Mouse (Mus musculus) urinary bladder, postnatal 4 days (tissue): Measurements from ENCODE around the gene Sap30.
"Not testable (repeated sequence)": the region's sequence is repeated elsewhere in the genome, so short reads cannot be mapped to it uniquely, and the experiment has no call there.

Experiments
- DNase-seq, 2 experiments: peaks; one replicate each; pipeline ENCODE4 v3.0.0; 2021 to 2022; ENCODE audit warnings: low spot score in 2 of 2

Sap30 gene

DNA sequence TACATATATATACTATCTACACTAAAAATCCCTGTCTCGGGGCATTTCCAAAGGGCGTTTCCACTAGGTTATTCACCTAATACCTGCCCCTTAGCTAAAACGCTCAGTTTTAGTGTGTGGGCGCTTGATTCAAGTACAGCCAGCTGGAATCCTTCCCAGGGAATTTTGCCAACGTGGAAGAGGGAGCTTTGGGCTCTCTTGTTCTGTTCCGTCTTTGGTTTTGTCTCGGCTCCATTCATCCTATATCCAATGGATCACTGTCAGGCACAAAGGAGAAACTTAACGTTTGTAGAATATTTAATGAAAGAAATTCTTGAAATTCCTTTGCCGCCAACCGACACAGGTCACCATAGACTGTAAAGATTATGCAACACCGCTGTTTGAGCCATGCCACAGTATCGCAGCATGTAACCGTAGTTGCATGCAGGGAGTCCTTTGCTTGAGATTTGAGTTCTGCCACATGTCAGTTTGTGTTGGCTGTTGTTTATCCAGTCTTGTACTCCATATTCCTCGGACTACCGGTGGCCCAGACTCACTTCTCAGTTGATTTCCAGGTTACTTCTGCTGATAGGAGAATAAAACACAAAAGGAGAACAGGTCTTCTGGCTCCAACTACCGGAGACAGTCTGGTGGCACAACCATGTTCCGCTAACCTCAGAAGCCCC lies 11.3 kb upstream of the Sap30 start:
- no peak for DNase-seq

DNA sequence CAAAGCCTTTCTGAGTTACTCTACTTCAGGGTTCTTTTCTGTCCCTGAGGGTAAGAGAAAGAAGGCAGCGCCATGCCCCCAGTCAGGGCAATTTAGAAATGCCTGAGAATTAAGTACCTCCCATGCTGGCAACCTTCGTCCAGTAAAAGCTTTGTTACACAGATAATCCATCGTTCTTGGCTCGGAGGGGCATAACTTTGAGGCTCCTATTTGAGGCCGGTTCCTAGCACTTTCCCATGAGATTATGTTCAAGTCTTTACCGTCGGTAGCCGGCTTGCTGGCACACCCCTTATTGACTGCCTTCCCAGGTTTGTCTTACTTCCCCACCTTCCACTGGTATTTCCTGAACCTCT lies 10.8 kb upstream of the Sap30 start:
- DNase-seq = no peak

DNA sequence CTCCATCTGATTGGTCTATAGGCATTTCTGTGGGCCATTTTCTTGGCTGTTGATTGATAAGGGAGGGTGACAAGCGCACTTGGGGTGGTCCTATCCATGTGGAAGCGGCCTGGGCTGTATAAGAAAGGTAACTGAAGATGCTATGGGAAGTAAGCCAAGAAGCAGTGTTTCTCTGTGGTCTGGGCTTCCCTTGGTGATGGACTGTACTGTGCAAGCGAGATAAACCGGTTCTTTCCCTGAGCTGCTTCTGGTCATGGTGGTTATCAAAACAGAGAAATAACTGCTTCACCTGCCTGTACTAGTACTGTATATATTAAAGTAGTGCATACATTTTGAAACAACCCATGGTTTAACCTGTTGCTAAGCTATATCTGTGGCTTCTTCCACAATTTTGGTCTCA lies 4.2 kb upstream of the Sap30 start:
- DNase-seq = no peak

DNA sequence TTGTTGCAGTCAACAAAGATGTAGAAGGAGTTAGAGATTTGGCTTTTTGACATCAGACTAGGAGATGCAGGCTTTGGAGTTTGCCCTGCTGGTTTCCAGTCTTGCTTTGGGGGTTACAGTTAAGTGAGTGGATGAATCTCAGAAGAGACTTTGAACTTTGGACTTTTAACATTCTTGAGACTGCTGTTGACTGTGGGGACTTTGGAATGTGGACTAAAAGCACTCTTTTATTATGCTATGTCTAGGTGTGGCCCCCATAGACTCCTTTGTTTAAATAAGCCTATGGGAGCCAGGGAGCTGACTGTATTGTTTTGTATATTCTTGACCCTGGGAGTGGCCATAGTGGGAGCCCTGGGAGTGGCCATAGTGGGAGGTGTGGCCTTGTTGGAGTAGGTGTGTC lies 2.2 kb upstream of the Sap30 start:
- no peak for DNase-seq

DNA sequence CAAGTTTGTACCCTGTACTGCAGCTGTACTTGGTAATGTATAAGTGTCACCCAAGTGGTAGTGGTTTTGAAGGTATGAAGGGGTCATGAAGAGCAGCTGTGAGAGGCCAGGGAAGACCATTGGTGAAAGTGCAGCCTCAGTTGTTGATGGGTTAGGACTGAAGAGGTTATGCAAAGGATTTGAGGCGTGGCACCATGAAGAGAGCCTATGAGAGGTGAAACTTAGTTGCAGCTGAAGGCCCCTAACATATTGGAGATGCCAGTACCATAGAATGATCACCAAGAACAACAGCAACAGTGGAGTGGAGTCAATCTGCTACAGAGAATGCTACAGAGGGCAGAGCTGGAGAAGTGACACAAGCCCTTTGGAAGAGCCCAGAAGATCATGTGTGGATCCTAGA lies 1.7 kb upstream of the Sap30 start:
- no peak for DNase-seq

DNA sequence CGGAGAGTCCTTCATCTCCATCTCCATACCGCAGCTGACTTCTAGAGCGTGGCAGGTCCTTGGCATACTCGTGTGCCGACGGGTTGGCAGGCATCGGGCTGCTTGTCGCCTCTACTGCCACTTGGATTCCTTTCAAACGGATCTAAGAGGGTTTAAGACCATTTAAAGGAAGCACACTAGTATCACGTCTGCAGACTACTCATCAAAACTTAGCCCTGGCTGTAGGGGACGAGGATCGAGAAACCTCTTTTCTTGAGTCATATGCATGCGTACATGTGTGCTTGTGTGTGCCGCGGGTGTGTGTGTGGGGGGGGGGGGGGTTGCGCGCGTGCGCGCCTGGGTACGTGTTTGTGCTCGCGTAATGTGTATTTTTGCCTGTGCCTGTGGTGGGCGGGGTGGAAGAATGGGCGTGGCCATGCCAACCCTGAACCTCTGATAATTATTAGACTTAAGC lies 679 bp upstream of the Sap30 start:
- DNase-seq = no peak

DNA sequence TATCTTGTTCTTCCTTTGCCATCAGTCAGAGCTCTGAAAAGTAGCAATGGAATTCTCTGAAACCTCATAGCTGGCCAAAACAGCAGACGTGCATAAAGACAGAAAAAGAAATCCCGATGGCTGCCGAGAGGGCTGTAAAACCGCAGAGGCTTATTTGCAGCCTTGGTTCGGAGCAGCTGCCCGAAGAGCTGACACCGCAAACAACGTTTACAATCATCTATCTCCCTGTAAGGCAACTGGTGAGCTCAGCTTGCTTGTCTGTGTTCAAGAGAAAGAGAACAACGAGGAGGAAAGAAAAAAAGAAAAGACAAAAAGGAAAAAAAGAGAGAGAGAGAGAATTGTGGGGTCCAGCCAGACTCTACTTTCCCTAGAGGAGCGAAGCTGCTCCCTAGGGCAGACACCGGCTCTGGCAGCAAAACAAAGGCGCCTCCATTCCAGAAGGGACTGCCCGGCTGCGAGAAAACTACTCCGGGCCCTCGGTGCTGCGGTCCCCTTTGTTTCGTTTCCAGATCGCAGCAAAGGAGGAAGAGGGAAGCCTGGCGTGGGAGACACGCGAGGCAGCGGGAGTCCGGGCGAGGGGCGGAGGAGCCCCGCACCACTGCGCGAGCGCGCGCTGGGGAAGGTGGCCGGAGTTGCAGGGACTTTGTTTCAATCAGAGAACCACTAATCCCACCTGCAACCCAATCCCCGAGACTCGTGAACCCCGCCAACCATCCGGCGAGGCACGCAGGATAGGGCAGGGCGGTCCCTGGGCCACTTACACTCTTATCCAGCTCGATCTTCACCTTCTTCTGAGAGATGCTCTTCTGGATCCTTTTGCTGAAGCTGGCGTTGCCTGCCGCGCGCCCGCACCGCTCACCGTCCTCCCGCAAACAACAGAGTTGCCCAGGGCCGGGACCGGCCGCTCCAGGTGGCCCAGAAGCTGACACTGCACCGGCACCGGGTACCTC lies 894 bp downstream of the Sap30 start:
- no peak for DNase-seq

DNA sequence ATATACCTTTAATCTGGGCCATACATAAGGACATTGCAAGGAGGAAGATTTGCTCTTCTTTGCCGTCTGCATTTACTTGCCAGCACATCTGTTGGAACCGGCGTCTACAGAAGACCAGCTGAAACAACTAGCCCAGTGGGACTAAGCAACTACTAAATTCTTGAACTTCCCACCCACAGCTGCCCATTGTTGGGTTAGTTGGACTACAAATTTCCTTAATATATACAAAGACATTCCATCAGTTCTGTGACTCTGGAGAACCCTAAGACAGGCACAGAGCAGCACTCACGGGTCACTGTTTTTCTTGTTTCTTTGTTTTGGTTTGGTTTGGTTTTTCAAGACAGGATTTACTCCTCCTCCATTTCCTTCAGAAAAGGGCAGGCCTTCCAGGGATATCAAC lies 7.1 kb downstream of the Sap30 start:
- no peak for DNase-seq

DNA sequence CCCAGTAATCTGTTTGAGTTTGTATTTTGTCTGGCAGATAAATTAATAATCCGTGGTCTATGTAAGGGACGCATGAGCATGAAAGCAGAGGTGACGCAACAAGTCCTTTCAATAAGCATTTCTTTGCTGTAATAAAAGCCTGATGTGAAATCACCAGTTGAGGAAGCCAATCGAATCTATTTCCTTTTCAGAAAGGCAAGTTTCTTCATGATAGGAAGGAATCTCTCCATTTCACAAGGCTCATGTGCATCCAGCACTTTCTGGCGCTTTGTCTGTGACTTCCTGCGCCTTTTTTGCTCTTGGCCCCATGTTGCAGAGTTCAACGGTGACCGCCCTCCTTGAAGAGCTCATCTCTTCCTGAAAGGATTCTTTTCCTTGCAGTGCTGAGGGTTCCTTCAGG lies 8.0 kb downstream of the Sap30 start:
- no peak for DNase-seq

DNA sequence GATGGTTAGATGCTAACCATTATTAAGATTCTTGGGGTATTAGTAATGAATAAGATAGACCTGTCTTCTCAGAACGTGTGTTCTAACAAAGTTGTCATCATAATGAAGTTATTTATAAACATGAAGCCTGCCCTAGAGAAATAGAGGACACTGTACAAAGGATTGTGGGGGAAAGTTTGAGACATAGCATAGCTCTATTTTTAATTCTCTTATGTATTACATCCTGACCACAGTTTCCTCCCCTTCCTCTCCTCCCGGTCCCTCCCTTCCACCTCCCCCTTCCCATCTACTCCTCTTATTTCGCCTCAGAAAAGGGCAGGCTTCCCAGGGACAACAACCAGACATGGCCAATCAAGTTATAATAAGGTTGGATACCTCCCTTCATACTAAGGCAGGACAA lies 9.3 kb downstream of the Sap30 start:
- DNase-seq = no peak

DNA sequence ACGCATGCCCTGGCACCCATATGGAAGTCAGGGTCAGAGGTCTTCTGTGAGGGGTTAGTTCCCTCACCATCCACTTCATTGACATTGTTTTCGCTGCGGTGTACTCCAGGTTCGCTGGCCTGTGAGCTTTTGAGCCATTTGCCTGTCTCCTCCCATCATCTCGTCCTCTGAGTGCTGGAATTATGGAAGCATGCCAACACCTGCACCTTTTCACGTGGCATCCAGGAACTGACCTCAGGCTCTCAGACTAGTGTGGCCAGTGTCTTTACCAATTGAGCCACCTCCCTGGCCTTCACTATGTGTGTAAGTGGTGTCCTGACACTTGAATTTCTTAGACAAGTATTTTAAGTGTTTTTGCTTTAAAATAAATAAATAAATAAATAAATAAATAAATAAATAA lies 13.9 kb downstream of the Sap30 start:
- DNase-seq = no peak

DNA sequence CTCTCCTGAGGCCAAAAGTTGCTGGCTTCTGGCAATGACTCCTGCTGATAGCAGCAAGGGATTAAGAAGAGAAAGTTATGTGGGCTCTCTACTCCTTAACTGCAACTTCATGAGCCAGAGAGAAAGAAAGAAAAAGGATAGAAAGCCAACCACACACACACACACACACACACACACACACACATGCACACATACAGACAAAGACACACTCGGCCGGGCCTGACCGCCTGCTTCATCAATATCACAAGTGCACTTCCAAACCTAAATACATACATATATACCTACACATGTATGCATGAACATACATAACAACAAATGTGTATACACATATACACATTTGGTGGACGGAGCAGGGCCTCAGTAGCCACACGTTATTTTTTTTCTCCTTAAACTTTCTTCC lies 16.8 kb downstream of the Sap30 start:
- DNase-seq = no peak

DNA sequence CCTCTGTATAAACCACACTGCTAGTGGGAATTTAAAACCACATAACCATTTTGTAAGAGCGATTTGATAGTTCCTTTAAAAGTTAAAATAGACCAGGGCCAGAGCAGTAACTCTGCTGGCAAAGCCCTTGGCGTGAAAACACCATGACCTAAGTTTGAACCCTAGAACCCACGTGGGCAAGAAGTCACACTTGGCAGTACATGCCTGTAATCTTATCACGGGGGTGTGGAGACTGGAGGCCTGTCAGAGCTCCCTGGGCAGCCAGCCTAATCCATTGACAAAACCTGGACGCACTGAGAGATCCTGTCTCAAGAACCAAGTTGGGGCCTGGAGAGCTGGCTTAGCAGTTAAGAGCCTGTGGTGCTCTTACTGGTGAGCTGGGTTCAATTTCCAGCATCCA lies 19.0 kb downstream of the Sap30 start:
- peak; percentile 61 to 71 for DNase-seq

DNA sequence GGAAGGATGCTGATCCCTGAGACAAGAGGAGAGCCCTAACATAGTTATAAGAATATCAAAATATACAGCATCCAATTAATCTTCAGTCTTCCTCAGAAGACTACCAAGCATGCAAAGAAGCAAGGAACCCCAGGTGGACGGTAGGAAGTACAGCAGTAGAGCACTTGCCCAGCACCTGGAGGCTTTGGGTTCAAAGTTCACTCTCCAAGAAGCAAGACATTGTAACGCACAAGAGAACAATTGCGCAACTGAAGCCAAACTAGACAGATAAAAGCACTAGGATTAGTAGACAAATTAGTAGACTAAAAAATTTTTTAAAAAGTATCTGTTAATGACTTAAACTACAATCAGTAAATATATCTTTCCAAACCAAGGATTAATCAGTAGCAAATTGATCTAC lies 23.9 kb downstream of the Sap30 start:
- no peak for DNase-seq

DNA sequence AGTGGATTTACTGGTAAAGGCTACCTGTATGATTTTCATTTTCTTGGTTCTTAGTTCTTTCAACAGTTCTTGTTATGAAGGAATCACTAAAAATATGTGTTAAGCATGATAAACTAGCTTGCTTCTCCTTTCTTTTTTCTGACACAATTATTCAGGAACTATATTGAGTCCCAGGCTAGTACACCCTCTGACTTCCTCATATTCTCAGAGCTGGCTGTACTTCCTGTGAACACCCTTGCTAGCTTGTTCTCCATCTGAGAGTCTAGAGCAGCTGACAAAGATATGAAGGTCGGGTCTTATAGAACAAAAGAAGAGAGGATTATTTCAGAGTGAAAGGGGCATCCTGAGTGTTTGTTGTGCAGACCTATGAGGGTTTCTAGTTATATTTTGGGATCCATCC lies 24.8 kb downstream of the Sap30 start:
- no peak for DNase-seq

DNA sequence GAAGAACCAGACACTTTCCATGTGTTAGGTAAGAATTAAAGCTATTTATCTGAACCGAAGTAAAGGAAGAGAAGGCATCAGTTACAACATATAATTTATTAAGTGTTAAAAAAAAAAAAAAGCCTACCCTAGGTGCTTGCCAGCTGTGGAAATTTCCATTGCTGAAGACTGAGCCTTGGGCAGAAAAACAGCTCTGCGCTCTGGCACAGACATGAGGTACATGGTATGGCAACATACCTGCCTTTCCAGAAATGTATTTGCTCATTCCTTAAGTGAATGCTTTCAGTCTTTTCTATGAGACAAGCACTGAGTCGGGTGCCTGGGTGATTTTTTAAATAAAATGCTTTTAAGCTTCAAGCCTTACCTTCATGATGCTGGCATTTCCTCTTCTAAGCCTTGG lies 29.7 kb downstream of the Sap30 start:
- DNase-seq = no peak

DNA sequence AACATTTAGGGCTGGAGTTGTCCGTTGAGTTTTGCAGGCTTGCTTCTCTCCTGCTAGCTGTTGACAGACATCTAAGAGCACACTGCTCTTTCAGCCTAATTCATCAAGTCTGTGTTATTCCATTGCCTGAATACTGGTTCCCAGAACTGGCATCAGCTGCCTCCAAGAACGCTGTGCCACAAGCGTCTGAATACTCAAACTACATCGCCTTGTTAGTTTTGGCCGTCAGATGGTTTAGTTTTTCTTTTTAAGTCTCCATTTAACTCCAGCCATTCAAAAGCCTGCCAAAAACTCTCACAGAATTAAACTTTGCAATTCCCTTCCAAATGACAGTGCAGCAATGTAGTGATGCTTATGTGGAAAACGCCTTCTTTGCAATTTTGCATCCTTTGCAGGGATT lies 30.5 kb downstream of the Sap30 start:
- DNase-seq = no peak

DNA sequence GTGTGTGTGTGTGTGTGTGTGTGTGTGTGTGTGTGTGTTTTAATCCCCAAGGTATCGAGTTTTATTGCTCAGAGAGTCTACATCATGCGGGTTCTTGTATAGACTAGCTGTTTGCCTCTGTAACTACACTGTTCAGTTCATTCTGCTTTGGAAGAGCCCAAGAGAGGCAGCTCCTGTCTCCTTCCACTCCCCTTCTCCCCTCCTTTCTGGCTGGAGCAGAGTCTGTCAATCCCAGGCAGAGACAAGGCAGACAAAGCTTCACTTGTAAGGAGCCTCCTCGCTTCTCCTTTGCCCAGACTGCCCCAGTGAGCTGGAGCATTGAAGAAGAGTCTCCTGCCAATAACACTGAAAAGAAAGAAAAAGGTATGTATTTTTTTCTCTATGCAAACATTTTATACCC lies 31.9 kb downstream of the Sap30 start, which contains the start of gene Scrg1:
TSS of gene Scrg1 (plus strand) at position 159 of the 400 bp plus-strand sequence.
- DNase-seq = no peak

DNA sequence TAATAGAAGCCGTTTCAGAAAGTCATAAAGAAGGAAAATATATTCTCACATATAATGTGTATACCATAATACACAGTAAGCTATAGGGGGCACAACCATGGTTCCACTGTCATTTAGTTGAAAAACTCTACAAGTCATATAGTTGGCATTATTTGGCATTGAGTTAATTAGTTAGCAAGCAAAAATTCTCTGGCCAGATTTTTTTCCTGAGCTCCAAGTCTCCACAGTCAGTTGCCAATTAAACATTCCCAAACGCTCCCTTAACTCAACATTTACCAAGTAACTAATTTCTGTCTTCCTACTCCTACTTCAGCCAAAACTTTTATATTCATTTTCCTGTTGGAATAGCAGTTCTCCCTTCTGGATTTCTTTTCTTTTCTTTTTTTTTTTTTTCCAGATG lies 34.3 kb downstream of the Sap30 start:
- no peak for DNase-seq

DNA sequence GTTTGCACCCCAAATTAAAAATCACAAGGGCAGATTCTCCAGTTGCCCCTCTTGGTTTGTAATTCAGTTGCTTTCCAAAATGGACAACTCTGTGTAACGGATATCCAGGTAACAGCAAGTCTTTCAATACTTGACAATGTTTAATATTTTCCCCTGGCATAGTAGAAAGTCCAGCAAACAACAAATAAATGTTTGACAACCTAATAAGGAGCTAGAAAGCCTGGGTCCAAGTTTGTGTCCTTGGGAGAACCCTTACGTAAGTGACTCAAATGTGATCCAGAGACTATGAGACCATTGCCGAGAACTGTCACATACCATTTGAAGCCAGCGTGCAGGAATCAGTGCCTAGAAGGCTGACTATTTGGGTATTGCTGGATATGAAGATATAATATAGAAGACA lies 35.8 kb downstream of the Sap30 start:
- DNase-seq = no peak

DNA sequence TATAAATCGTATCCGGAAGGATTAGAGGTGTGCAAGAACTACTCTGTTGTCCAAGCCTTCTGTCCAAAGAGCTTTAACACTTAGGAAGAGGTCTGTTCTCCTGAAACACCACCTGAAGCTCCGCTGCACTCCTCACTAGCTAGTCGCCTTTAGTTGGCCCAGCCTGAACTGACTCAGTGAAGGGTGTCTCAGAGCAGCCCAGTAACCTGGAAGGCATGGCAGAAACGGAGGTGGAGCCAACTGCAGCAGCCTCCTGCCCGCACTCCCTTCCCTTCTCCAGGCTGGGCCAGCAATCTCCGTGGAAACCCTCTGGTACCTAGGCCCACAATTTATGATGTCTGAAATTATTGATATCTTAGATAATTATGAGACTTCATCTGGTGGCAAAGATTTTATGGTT lies 36.9 kb downstream of the Sap30 start:
- DNase-seq = peak in 1 of 2 experiments; percentile 43

DNA sequence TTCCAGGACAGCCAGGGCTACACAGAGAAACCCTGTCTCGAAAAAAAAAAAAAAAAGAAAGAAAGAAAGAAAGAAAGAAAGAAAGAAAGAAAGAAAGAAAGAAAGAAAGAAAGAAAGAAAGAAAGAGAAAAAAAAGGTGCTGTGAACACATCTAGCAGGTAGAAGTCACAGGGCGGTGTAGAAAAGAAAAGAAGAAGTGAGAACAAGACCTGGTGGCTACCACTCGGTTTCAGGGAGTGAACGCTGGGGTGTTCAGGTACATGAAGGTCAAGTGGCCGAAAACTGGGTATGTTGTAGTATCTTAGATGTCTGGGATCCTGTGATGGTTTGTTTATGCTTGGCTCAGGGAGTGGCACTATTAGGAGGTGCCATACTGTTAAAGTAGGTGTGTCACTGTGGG lies 41.8 kb downstream of the Sap30 start:
- DNase-seq = not testable (repeated sequence)

DNA sequence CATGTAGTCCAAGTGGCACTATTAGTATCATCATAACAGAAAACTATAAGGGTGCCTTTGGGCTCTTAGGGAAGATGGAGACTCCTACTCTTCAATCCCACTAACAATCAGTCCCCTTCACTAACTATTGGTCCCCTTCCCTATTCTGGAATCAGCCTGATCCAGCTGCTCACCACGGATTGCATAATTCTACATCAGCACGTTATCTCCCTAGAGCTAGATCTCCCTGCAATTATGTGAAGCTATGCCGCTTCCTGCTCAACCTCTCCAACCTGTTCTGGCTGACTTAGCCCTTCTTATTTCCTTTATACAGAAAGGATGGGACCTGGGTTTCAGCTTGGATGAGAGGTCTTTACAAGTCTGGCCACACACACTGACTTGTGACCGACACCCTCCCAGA lies 44.4 kb downstream of the Sap30 start:
- DNase-seq = no peak
